8 mouse cellular contexts compared by ENCODE assay signal in genomic region chr13:23543965-23544786, GRCm38 (mm10). TPM values are rescaled to one million over a fixed set of nuclear protein-coding genes. Genes with fewer than 3 reads are reported as not detected.
A peak's percentile ranks its signal among the peaks of the same experiment; 100 is the strongest.
DNase-seq lines count a peak whose midpoint lies in the region; ATAC-seq and TF ChIP-seq lines count a peak whose summit lies in the region.

Gene Hist1h3f, plus strand, starts transcription at chr13:23544052.

- intact Hi-C loops in heart, postnatal 10 days (cut with DNase I), result no loop called here

- peak; percentile 66 for DNase-seq in G1E (ENCODE audit: low spot score)
- peak; percentile 98 for DNase-seq in c-Kit-positive CD71-positive TER-119-positive erythroid progenitor cells, embryonic 14.5 days (ENCODE audit: low spot score)
- DNase-seq in heart, postnatal 10 days, result peak; percentile 87 to 88
- peak; percentile 70 to 80 for DNase-seq in kidney, postnatal 4 days
- DNase-seq in thymus, postnatal 0 days (ENCODE audit: low spot score), result peak; percentile 95

- peak; percentile 73 for ATAC-seq in G1E (ENCODE audit: extremely low read depth, insufficient number of reproducible peaks, low FRiP score, poor library complexity, severe bottlenecking)
- ATAC-seq in forebrain, embryonic 13.5 days, result peak; percentile 95
- peak; percentile 78 for ATAC-seq in liver, embryonic 16.5 days (ENCODE audit: low read depth)
- peak; percentile 96 for ATAC-seq in neural tube, embryonic 14.5 days (ENCODE audit: low read depth)

- peak within 1 kb of the TSS; percentile 70 for H3K4me2 ChIP-seq in forebrain, embryonic 13.5 days
- H3K4me2 ChIP-seq in liver, embryonic 16.5 days (ENCODE audit: low read depth, low read length), result peak within 1 kb of the TSS; percentile 92
- peak within 1 kb of the TSS; percentile 68 for H3K4me2 ChIP-seq in neural tube, embryonic 14.5 days (ENCODE audit: low read depth, low read length)

- H3K4me1 ChIP-seq in G1E (ENCODE audit: insufficient read depth, low read depth, low read length), result peaks cover 19% of the 10 kb centered on the region
- peaks cover 11% of the 10 kb centered on the region for H3K4me1 ChIP-seq in forebrain, embryonic 13.5 days
- peaks cover 7% of the 10 kb centered on the region for H3K4me1 ChIP-seq in liver, embryonic 16.5 days (ENCODE audit: control insufficient read depth, low read depth, low read length)
- no peaks in the 10 kb centered on the region for H3K4me1 ChIP-seq in neural tube, embryonic 14.5 days (ENCODE audit: control insufficient read depth, insufficient read depth, low read length)

- no peak for TF ChIP-seq CTCF in G1E (IDR thresholded peaks at IDR 0.05; ENCODE audit: low read depth, low read length)

- no peaks in the 10 kb centered on the region for H3K36me3 ChIP-seq in G1E (replicated peaks)
- no peaks in the 10 kb centered on the region for H3K36me3 ChIP-seq in forebrain, embryonic 13.5 days (ENCODE audit: poor library complexity, severe bottlenecking)
- no peaks in the 10 kb centered on the region for H3K36me3 ChIP-seq in liver, embryonic 16.5 days (ENCODE audit: control insufficient read depth, insufficient read depth)
- no peaks in the 10 kb centered on the region for H3K36me3 ChIP-seq in neural tube, embryonic 14.5 days (ENCODE audit: control insufficient read depth, insufficient read depth, low read length)

- WGBS in forebrain, embryonic 13.5 days, result under 1% methylated on average over 32 of the region's 45 CpGs
- WGBS in liver, embryonic 16.5 days (ENCODE audit: insufficient replicate concordance), result 0% methylated on average over 23 of the region's 45 CpGs
- WGBS in neural tube, embryonic 14.5 days, result under 1% methylated on average over 25 of the region's 45 CpGs

- no peaks in the 10 kb centered on the region for H3K9me3 ChIP-seq in G1E (replicated peaks)
- H3K9me3 ChIP-seq in forebrain, embryonic 13.5 days (replicated peaks), result no peaks in the 10 kb centered on the region
- no peaks in the 10 kb centered on the region for H3K9me3 ChIP-seq in liver, embryonic 16.5 days (replicated peaks; ENCODE audit: control insufficient read depth, low read length)
- H3K9me3 ChIP-seq in neural tube, embryonic 14.5 days (ENCODE audit: control insufficient read depth, low read length), result no peaks in the 10 kb centered on the region

- H3K4me3 ChIP-seq in G1E (ENCODE audit: low read depth, low read length), result peak within 1 kb of the TSS; percentile 69
- H3K4me3 ChIP-seq in forebrain, embryonic 13.5 days, result peak within 1 kb of the TSS; percentile 47
- peak within 1 kb of the TSS; percentile 67 for H3K4me3 ChIP-seq in liver, embryonic 16.5 days (ENCODE audit: low read depth, low read length)
- H3K4me3 ChIP-seq in neural tube, embryonic 14.5 days (ENCODE audit: low read depth, low read length), result peak within 1 kb of the TSS; percentile 45

- no peaks in the 10 kb centered on the region for H3K27me3 ChIP-seq in G1E (ENCODE audit: insufficient read depth, low read length)
- no peaks in the 10 kb centered on the region for H3K27me3 ChIP-seq in forebrain, embryonic 13.5 days
- no peaks in the 10 kb centered on the region for H3K27me3 ChIP-seq in liver, embryonic 16.5 days (ENCODE audit: control insufficient read depth, insufficient read depth, low read depth, low read length)
- no peaks in the 10 kb centered on the region for H3K27me3 ChIP-seq in neural tube, embryonic 14.5 days (ENCODE audit: control insufficient read depth, insufficient read depth, low read length)

- H3K27ac ChIP-seq in forebrain, embryonic 13.5 days, result peak within 1 kb of the TSS; percentile 95
- peak within 1 kb of the TSS; percentile 99 for H3K27ac ChIP-seq in liver, embryonic 16.5 days (ENCODE audit: low read length)
- H3K27ac ChIP-seq in neural tube, embryonic 14.5 days (ENCODE audit: low read depth, low read length), result peak within 1 kb of the TSS; percentile 87

- H3K9ac ChIP-seq in forebrain, embryonic 13.5 days, result peak within 1 kb of the TSS; percentile 73
- peak within 1 kb of the TSS; percentile 81 for H3K9ac ChIP-seq in liver, embryonic 16.5 days (ENCODE audit: low read depth, low read length)
- peak within 1 kb of the TSS; percentile 52 for H3K9ac ChIP-seq in neural tube, embryonic 14.5 days (replicated peaks; ENCODE audit: low read depth, low read length)

RNA-seq across cellular contexts. Expression of gene Hist1h3f, which starts in this region (rescaled TPM):
- 125 and 143 TPM in 2 replicates for total RNA-seq in G1E (2014; fragmentation: Nextera tagmentation)
- total RNA-seq in G1E (2017), result 96.8 and 187 TPM in 2 replicates
- polyA plus RNA-seq in G1E (2012), result 1.8 and 12.3 TPM in 2 replicates
- polyA plus RNA-seq in forebrain, embryonic 13.5 days (2015; fragmentation: Nextera tagmentation; extraction: Ambion mirVana), result 1.2 and 1.3 TPM in 2 replicates
- 10 to 100 TPM; 52.6 to 63.4 TPM for total RNA-seq in heart, postnatal 10 days (2021)
- 1.2 and 1.4 TPM in 2 replicates for polyA plus RNA-seq in liver, embryonic 16.5 days (2015; fragmentation: Nextera tagmentation; extraction: Ambion mirVana)
- polyA plus RNA-seq in neural tube, embryonic 14.5 days (2014; fragmentation: Nextera tagmentation; extraction: Ambion mirVana), result 0.52 TPM in 1 of 2 replicates, not detected in the other
- polyA plus RNA-seq in thymus, postnatal 0 days (2015; fragmentation: Nextera tagmentation; extraction: Ambion mirVana), result 4.8 and 9.0 TPM in 2 replicates

Comparison
In these comparisons a context has a peak if more than half of its experiments do, and no peak if none do; other contexts are left out.
1. Peak in every context shown above with its lines: DNase-seq, ATAC-seq, H3K4me3 ChIP-seq and H3K27ac ChIP-seq.
2. Peak in ATAC-seq, H3K4me3 ChIP-seq, H3K27ac ChIP-seq, H3K9ac ChIP-seq and H3K4me2 ChIP-seq in neural tube, embryonic 14.5 days; RNA of the gene not detected or under 1 TPM.